Mouse (Mus musculus): Measurements from ENCODE around the gene Olfr853. TPM values are rescaled to one million over a fixed set of nuclear protein-coding genes. Genes with fewer than 3 reads are reported as not detected.

Gene Olfr853
- total RNA-seq (2023), result not detected

DNA sequence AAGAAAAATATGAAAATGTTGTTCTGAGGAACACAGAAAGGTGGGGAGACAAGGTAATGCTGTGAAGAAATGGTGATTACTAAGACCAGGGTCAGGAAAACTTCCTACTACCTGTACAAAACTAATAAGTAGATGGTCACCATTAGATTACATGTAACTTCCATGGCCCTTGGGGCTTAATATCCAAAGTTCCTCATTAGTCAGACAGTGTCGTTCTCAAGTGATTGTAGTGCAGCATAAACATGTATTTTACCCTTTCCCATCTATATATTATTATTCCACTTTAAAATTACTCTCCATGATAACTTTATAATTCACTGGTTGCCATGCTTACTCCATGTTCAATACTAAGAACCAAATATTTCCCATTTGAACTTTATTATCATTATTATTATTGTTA is at the start of gene Olfr853:
TSS of gene Olfr853 (minus strand) at position 101 of the 400 bp plus-strand sequence.

GRCm38 (mm10) chr9:19582317-19582716 is 41.4 kb upstream of the Olfr853 start, which contains the start of gene Olfr855:
Olfr855 (plus strand) TSS chr9:19582617.

GRCm38 (mm10) chr9:19567282-19567681 is 26.4 kb upstream of the Olfr853 start, which contains the start of gene Olfr854:
Olfr854 (minus strand) TSS chr9:19567382.

DNA sequence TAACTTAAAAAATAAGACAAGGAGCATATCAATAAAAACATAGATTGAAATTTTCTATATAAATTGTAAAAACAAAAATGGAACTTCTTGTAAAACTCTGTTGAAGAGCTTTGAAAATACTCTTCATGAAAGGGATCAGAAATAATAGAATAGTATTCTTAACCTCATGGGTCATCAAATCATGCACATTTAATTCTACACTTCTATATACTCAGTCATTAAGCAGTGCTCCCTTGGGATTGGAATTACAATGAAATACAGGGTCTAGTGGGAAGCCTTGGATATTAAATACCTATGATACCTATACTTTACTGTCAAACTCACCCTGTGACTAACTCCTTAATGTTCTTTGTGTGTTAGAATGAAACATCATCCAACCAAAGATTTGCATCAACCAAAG is 47.9 kb downstream of the Olfr853 start, which contains the start of gene Olfr851:
TSS of gene Olfr851 (plus strand) at position 301 of the 400 bp plus-strand sequence.

Other genes with a start within 250 kb of the Olfr853 start
- gene Olfr844, start 224.7 kb downstream of the Olfr853 start, total RNA-seq (2023), result not detected
- not detected for gene Olfr845, start 204.6 kb downstream of the Olfr853 start, total RNA-seq (2023)
- gene Olfr846, start 177.1 kb downstream of the Olfr853 start, total RNA-seq (2023), result not detected
- not detected for gene Olfr847, start 162.4 kb downstream of the Olfr853 start, total RNA-seq (2023)
- gene Olfr849, start 100.8 kb downstream of the Olfr853 start, total RNA-seq (2023), result not detected
- not detected for gene Olfr850, start 62.8 kb downstream of the Olfr853 start, total RNA-seq (2023)
- gene Olfr851, start 47.8 kb downstream of the Olfr853 start, total RNA-seq (2023), result not detected
- not detected for gene Olfr854, start 26.3 kb upstream of the Olfr853 start, total RNA-seq (2023)
- not detected for gene Olfr855, start 41.5 kb upstream of the Olfr853 start, total RNA-seq (2023)
- 34.1 TPM for gene Zfp317, start 81.0 kb upstream of the Olfr853 start, total RNA-seq (2023)
- gene Olfr857, start 168.4 kb upstream of the Olfr853 start, total RNA-seq (2023), result not detected
- gene Olfr58, start 239.2 kb upstream of the Olfr853 start, total RNA-seq (2023), result not detected